Mouse (Mus musculus) heart, postnatal 0 days (tissue): ENCODE measurements around the gene Fcho2.

Experiments used
- CTCF ChIP-seq: IDR thresholded peaks from 2 replicates; pipeline ENCODE4 v1.5.1; 2016; ENCODE audit warnings: antibody characterized with exemption, control low read depth, low read depth
- EP300 ChIP-seq: IDR thresholded peaks from 2 replicates; pipeline ENCODE4 v1.6.1; 2016; ENCODE audit warnings: antibody characterized with exemption, low read depth

- no peak for TF ChIP-seq EP300
- no peak for TF ChIP-seq CTCF
Measured at GRCm38 (mm10) chr13:98683412-98683811, 131.8 kb downstream of the Fcho2 start.
